Comparison of ENCODE assay signal across 14 mouse cellular contexts in the genomic region with DNA sequence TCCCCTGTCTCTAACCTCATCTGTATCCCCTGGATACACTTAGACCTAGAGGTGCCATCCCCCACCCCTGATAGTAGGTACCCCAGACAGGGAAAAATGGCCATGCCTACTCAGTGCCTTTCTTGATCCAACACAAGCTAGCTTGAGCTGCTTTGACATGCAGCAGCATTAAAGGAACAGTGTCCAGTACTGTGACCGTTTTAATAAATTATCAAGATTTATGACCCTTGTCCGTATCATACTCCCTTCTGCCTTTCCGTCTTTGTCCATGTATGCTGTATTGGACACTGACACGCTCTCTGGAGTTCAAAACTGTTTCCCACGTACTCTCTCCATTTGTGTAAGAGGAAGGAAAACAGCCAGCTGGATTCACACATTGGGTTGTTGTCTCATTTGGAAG.
"Had no signal": no experiment of that assay in that cellular context is flagged by ENCODE, and none has a peak within 500 bp of the region (broad histone marks: within the 10 kb centered on the region; RNA-seq: fewer than 3 reads in every experiment).

No protein-coding gene starts in this region.

- H3K36me3 ChIP-seq: midbrain, embryonic 12.5 days; stomach, embryonic 15.5 days had no signal

- H3K4me3 ChIP-seq: midbrain, embryonic 12.5 days; myocyte; stomach, embryonic 15.5 days had no signal

- DNase-seq: lung, adult 18-20 months; lung, embryonic 14.5 days; lung, postnatal 10 days; lung, postnatal 4 days; midbrain, embryonic 14.5 days; right cerebral cortex, postnatal 14 days; thymus, adult 2 months; thymus, postnatal 25 days; thymus, postnatal 4 days had no signal

- ATAC-seq: midbrain, embryonic 16.5 days had no signal

- H3K27me3 ChIP-seq: midbrain, embryonic 12.5 days; stomach, embryonic 15.5 days had no signal

- H3K4me1 ChIP-seq: midbrain, embryonic 12.5 days; stomach, embryonic 15.5 days had no signal

- H3K9ac ChIP-seq: liver, embryonic 14.5 days; lung, embryonic 14.5 days; midbrain, embryonic 12.5 days; stomach, embryonic 15.5 days had no signal

- H3K27ac ChIP-seq: liver, embryonic 14.5 days; midbrain, embryonic 12.5 days; stomach, embryonic 15.5 days had no signal

- H3K4me2 ChIP-seq: lung, embryonic 14.5 days; midbrain, embryonic 12.5 days; stomach, embryonic 15.5 days had no signal

- H3K9me3 ChIP-seq: midbrain, embryonic 12.5 days; stomach, embryonic 15.5 days had no signal
